Mouse (Mus musculus) kidney, adult 8-10 months (tissue): ENCODE measurements around the gene Rgs10.

ENCODE experiments used
- DNase-seq, 2 experiments: peaks; one replicate each; pipeline ENCODE4 v3.0.0; 2022

The Rgs10 gene

DNA sequence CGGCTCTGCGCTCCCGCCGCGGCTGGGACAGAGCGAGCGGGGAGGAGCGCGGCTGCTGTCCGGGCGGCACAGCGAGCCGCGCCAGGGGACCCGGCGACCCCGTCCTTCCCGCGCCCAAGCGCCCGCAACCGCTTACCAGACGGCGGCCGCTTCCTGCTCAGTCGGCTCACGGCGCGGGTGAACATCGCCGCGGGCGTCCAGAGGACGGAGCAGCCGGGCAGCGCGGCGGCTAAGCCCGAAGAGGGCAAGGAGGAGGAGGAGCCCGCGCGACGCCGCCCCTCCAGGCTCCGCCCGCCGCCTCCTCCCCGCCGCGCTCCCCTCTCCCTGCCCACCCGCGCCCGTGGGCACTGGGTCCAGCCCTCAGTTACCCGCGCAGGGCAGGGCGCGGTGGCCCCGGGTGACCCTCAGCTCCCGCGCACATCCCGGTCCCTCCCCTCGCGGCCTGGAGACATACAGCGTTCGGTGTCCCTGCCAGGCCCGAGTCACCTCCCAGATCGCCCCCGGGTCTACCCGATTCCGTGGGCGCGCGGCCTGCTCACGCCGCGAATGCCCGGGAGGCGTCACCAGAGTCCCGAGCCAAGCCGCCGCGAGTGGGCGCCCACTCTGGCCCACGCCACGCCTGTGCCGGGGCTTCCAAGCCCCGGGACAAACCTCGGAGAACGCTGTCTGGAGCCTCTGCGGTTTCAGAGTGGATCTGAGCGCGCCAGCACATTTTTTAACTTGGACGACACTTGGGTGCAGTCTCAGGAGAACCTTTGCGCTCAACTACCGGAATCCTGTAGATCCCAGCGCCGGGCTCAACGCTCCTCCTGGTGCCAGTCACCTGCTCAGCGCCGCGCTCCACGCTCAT, at the start of gene Rgs10:
Gene Rgs10 (minus strand): TSS at position 829 of the 850 bp plus-strand sequence.
- DNase-seq, result peak; percentile 17 to 44

DNA sequence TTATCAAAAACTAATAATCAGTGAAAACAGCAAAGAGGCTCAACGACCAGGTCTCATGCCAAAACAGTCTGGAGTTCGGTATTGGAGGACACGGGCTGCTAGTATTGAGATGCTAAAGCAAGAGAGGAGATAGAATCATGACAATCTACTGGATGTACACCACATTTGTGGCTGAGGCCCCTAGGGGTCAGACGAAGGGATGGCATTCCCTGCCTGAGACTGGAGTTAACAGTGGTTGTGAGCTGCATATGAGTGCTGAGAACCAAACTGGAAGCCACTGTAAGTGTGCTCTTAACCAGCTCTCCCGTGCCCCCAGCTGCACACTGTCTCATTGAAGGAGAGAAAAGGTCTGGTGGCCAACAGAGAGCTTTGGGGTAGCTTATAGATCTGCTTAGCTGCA, 43.8 kb upstream of the Rgs10 start:
- no peak for DNase-seq

DNA sequence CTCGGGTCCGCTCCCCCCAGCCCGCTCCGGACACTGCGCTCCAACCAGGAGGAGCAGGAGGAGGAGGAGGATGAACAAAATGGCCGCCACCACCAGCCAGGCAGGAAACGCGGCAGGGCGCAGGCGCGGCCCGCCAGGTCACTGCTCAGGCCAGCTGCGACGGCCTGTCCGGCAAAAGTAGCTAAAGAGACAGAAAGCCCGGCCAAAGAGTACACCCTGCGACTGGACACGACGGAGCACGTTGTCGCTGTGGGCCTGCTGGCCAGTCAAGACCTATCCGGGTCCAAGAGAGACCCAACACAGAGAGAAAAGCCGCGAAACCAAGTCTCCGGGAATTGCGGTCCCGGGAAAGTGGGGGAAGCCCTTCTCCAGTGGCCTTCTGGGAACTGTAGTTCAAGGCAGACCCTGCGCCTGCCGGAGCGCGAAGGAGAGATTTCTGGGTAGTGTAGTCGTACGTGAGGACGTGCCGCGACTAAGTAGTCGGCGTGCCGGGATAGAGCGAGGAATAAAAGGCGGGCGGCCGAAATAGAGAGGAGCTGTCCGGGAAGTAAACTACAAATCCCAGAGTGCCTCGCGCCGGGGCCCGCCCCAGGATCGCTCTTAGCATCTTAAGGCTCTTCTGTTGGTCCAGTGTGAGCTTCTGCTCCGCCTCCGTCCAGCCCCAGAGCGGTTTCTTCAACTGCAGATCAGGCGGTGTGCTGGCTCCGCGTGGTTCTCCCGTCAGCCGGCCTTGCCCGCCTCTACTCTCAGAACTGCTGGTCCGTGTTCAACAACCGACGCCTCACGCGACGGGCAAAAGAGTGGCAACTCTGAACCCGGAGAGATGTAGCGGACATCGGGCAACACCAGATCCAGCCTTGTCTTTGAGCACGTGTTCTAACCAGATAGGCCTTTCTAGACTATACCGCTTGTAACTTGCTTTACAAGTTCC, 43.0 kb upstream of the Rgs10 start, which contains the start of gene Tial1:
Gene Tial1 (minus strand): TSS at position 433 of the 931 bp plus-strand sequence.
- DNase-seq, result peak; percentile 99

DNA sequence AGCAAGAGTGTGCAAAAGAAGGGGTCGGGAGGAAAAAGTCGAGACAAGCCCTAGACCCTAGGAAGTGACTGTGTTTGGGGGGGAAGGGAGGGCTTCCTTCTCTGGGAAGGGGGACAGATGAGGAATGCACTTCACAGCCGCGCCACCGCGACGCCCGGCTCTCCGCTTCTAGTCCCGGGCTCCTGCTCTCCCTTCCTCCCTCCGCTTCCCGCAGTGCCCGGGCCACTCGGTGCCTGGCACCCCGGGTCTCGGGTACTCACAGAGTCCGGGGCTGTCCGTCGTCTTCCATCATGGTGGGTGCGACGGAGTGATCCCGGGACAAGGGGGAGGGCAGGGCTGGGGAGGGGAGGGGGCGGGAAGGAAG, 42.3 kb upstream of the Rgs10 start:
- no peak for DNase-seq

DNA sequence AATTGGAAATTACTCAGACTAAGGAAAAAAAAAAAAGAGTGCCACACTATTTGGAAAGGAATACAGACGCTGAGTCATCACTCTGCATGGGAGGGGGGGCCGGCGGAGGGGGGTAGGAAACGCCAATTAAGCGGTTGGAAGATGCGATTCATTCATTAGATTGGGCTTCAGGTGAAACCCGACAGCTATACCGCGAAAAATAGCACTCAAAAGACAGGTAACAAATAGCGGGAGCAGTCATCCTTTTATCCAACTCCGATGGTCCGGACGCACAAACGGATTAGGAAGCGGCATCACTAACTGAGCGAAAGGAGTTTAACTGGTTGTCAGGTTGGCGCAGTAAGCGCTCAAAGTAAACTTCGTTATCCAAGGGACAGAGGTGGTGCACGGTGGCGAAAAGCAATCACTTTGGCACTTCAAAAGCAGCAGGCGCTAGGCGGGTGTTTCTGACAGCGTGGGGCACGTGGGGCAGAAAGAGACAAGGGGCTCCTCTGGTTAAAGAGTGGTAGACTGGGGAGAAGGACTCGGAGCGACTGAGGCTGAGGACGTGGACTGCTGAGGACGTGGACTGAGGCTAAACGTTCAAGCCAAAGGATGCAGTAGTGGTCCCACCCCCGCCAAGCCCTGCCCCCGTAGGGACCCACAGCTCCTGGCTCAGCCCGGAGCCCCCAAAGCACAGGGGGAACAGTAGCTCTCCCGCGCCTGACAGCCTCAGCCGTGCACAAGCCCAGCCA, 41.7 kb upstream of the Rgs10 start:
- DNase-seq, result peak; percentile 11 to 22

DNA sequence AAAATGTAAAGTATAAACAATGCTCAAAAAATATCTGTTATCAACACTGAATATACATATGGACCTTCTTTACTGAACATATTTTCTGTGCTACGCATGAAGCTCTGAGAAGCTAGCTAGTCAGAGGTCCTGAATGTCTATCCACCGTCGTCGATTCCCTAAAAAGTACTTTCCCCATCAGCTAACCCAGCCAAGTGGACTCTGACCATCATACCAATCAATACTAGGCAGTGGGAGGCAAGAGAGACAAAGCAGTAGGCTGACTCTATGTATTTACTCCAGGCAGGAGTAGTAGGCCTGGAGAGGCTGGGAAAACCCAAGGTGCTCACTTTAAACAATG, 41.2 kb upstream of the Rgs10 start:
- DNase-seq, result peak in 1 of 2 experiments; percentile 10

DNA sequence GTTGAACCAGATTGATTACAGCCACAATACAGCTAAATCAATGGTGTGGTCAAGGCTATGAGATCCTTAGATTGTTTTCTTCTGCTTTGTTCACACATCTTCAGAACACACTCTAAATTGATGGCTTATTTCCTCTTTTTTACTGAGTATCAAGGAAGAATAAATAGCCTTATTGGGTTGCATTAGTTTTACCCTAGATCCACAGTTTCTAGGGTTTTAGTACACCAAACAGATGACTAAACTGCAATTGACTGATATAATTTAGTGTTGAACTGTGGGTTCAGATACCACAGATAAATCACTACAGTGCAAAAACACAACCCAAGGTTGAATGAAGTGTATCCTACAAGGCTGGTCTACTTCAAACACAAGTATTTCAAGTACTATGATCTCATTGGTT, 39.5 kb upstream of the Rgs10 start:
- DNase-seq, result no peak

DNA sequence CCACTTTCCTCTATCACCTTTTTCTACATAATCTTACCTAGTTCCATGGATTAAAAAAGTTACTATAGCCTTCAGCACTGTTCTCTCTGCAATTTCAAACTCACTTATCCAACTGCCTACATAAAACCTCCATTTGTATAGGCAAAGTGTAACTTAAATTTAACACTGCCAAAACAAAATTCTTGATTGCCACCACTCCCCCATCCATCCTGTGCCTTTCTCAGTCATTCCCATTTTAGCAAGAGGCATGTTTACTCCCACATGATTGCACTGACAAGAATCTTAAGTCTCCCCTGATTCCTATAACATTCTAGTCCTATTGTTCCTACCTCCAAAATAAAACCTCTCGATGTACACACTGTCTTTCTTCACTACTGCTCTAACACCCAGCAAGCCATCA, 34.2 kb upstream of the Rgs10 start:
- no peak for DNase-seq

DNA sequence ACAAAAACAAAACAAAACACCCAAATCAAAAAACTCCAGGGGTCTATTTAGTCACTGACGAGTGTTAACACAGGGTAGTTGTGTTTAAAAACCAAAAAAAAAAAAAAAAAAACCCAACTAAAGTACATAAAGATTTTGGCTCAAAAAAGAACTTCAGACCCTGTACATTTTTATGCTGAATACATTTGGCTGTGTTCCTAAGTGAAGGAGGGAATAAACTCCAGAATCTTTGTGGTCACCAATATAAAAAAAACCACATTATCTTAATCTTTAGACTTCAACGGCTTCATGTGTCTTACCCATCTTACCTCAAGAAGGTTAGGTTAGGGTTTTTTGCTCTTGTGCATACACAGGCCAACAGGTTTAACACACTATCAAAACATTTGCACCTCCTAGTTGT, 22.0 kb upstream of the Rgs10 start:
- no peak for DNase-seq

DNA sequence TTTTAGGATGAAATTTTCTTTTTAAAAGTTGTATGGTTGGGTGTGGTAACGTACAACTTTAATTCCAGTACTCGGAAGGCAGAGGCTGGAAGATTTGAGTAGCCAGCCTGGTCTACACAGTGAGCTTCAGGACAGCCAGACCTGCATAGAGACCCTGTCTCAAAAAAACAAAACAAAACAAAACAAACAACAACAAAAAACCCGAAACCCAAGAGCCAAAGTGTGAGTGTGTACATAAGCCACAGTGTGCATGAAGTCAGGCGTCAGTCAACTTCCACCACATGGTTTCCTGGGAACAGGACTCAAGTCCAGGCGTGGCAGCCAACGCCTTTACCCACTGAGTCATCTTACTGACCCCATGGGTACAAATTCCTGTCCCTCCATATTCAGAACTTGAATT, 20.7 kb upstream of the Rgs10 start:
- no peak for DNase-seq

DNA sequence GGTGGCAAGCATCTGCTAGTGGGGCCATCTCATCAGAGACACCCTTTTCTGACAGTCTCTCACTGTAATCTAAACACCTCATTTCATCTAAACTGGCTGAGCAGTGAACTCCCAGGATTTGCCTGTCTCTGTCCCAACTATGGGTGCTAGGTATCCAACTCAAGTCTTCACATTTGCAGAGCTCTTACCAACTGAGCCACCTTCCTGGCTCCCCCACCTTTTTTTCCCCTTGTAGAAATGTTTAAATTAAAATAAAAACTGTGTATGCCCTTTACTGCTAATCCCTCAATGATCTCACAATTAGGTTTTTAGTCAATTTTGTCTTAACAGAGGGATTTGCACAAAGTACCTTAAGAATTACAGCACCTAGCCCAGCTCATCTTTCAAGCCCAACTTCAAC, 19.6 kb upstream of the Rgs10 start:
- no peak for DNase-seq

DNA sequence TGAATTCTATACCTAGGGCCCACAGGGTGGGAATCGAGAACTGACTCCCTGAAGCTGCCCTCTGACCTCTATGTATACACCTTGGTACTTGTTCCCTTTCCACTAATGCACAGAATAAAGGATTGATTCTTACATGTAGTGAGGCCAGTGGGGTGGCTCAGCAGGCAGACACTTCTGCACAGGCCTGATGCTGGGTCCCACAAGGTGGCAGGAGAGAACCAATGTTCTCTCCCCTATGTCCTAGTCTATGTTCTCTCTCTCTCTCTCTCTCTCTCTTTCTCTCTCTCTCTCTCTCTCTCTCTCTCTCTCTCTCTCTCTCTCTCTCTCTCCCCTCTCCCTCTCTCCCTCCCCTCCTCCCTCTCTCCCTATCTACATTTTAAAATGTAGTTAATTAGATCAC, 14.7 kb upstream of the Rgs10 start:
- no peak for DNase-seq

DNA sequence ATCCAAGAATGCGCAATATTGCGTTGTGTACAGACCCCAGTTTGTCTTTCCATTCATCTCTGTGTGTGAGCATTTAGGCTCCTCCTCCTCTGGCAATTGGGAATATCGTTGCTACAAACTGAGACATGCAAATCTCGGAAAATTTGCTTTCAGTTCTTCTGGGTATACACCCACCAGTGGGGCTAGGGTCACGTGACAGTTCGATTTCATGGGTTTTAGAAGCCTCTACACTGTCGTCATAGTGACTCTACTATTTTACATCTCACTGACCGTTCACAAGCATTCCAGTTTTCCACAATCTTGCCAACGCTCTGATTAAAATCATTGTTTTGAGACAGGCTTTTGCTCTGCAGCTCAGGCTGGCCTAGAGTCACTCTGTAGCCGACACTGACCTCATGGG, 14.0 kb upstream of the Rgs10 start:
- DNase-seq, result no peak

DNA sequence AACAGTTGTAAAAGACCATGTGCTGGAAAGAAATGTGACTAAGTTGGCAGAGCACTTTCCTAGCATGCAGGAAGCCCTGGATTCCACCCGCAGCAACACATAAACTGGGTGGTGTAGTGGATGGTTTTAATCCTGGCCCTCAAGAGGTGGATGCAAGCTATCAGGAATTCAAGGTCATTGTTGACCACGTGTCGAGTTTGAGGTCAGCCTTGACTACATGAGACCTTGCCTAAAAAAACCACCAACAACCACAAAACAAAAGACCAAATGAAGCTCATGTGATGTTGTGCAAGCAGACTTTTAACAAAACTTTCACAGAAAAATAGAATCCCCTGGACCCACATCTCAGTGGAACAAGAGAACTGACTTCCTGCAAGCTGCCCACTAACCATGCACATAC, 3.9 kb upstream of the Rgs10 start:
- DNase-seq, result no peak

DNA sequence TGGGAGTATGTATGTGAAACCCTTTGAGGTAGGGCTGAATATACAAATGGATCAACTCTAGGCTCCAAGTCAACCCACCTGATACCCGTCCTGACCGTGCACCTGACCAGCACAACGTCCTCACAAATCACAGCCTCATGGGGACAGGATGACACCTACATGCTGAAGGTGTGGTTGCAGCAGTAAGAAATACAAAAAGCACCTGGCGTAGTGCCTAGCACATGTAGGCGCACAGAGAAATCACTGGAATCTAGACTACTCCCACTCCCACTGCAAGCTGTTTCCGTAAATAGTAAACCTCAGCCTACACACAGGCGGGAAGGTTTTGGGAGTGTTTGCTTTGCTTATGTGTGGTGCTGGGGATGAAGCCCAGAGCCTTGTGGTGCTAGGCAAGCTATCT, 3.1 kb upstream of the Rgs10 start:
- no peak for DNase-seq

DNA sequence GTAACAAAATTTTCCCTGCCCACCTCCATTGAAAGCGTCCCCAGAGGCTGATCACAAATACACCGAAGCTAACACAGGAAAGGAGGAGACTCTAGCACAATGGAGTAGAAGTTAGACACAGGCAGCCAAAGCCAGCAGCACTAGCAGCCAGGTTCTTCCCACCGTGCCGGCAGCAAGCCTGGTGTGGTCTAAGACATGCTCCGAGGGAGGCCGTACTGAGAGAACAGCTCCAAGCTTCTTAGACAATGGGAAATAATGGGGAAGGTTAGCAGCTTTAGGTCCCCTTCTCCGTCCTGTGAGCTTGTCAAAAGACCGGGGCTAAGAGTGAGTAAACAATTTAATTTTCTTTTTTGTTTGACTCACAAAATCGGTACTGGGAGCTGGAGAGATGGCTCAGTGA, 1.1 kb upstream of the Rgs10 start:
- DNase-seq, result no peak

DNA sequence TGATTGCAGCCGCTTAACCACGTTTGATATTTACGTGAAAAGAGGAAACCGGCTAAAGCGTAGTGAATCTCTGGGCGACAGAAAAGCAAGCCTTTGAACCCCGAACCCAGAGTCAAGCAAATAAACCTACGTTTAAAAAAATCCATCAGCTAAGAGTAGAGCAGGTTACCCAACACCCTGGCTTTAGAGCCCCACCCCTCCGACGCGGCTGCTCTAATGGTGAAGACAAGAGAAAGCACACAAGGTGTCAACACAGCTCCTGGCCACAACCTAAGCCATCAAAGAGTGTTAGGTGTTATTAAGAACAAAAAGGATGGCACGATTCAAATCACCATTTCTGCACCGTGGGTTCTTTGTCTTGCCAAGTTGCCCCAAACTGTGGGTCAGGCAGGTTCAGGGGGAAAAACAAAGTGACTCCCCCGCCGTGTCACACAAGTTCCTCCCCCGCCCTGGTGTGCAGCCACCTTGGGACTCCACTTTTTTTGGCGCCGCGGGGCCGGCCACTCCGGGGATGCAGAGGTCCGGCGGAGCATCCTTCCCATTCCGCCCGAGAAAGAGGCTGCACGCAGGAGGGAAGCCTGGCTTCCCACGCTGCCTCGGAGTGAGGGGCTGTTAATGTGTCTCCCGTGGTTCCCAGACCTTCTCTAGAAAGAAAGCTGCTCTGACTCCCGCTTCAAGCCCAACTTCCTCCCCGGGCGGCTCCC, 1.2 kb downstream of the Rgs10 start:
- DNase-seq, result no peak

DNA sequence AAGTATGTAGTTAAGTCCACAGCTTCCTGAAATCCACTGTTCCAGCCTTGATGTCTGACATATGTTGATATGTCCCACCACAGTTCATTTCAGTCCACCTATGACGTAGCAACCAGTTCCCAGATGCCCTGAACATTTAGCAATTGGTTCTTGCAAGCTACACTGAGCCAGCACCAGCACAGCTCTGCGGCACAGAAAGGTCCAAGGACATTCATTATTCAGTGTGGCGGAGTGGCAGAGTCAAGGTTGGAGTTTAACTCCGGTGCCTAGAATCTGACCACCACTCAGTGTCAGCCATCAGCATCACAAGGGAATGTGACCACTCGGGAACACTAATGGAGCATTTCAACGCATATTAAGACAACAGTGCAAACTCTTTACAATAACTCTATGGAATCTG, 1.9 kb downstream of the Rgs10 start:
- no peak for DNase-seq

DNA sequence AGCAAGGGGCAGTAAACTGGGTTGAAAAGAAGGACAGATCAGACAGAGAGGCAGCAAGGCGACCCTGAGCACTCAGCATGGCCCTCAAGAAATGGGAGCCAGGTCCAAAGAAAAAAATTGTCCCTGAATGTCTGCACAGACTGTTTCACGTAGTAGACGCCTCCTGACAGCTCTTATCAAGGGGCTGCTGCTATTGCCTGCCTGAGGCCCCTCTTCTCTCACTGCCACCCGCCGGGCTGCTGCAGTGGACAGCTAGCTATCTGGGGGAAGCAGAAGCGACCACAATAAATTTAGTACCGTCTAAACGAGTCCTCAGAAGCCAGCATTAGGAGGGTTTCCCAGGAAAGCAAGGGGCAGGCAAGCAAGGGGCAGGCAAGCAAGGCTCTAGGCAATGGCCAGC, 4.1 kb downstream of the Rgs10 start:
- no peak for DNase-seq

DNA sequence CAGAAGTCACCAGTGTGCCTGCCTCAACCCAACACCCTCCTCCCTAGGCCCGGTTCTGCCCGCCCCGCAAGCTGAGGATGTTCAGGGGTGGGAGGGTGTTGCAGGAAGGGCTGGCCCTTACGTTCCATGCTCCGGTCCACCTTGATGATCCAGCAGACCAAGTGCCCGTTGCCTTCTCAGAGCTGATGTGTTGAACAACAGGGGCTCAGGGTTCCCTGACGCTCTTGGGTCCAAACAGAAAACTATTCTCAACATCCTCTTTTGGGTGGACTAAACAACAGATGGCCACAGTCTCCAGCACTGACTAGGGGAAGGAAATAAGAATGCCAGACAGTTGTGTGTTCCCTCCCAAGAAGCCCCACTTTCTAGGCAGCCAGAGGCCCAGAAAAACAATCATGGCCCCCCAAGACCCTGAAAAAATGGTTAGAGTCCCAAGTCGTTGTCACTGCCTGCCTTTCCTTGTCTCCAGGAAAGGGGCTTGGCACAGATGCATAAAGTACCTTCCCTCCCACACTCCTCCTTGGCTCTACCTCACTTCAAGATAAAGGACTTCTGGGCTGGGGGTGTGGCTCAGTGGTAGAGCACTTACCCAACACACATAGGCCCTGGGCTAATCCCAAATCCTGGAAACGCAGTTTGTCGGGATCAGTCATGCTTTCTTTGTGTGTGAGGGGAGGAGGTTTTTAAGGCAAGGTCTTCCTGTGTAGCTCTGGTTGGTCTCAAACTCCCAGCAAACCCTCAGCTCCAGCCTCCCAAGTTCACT, 6.3 kb downstream of the Rgs10 start:
- DNase-seq, result no peak

DNA sequence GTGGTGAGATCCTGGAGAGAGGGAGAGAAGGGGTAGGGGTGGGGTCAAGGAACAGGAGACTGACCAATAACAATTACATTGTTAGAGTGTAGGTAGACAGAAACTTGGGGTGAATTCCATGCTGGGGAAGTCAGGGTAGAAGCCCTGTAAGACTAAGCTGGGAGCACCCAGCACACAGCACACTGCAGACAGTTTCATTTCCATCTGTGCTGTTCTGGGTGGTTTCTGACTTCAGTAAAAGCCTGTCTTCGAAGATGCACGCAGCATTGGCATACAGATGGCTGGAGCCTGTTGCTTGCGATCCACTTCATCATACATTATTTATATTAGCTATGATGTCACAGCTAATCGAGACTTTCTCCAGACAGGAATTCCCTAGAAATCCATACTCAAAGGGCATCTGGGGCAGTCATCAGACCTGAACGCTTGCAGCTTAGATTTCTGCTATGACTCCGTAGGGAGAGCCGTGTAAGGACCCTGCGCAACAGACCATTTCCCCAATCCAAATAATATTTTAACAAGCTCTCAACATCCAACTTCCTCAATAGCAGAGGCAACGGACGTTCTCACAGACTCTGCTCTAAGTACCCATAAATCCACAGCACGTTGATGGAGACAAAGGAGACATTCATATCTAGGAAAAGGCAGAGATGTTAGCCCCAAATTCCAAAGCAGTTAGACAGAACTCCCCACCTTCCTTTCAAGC, 7.7 kb downstream of the Rgs10 start:
- DNase-seq, result no peak
